Mouse (Mus musculus): Measurements from ENCODE around the gene Eif2ak4.

- TF ChIP-seq POLR2A (IDR thresholded peaks at IDR 0.05; ENCODE audit: borderline replicate concordance, extremely low read depth, low read depth, low read length) (no peak), CTCF (IDR thresholded peaks at IDR 0.05; ENCODE audit: insufficient read depth, low read length) (no peak)
These were observed 122.3 kb downstream of the Eif2ak4 start for GRCm38 (mm10) chr2:118510447-118511310.
